Mouse (Mus musculus): ENCODE results near the gene Tmem156.

DNA sequence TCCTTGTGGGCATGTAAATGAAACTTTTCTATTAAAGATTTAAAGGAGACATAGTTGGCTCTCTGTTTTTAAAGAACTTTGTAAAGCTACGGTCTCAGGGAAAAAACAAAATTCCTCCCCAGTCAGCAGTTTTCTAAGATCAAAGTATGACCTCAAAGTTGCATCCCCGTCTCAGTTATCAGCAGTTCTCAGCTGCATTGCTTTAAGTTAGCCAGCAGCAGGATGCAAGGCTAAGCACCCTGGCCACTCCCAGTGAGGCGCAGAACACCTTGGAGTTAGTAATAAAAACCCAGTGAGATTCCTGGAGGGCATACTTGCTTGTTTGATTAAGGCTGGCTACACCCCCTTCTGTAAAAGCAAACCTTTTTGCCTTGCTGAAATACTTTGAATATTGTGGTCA lies 15.2 kb downstream of the Tmem156 start:
- TF ChIP-seq CTCF (IDR thresholded peaks at IDR 0.05; ENCODE audit: low read depth) (no peak), EP300 (optimal IDR thresholded peaks at IDR 0.05) (no peak)

Measured in stomach, postnatal 0 days (tissue).